In genomic region chr12:3824906-3825713, GRCm38 (mm10) we compare ENCODE assay signal across 12 mouse cellular contexts. TPM values are rescaled to one million over a fixed set of nuclear protein-coding genes. Genes with fewer than 3 reads are reported as not detected.
DNase-seq lines count a peak whose midpoint lies in the region; ATAC-seq and TF ChIP-seq lines count a peak whose summit lies in the region.
"Had no signal": no experiment of that assay in that cellular context is flagged by ENCODE, and none has a peak within 500 bp of the region (broad histone marks: within the 10 kb centered on the region; RNA-seq: fewer than 3 reads in every experiment).

No protein-coding gene starts in this region.

- no peak overlapping the region for H3K4me3 ChIP-seq in kidney, postnatal 0 days (replicated peaks; ENCODE audit: low read depth, low read length)
- peak overlapping the region; percentile 64 for H3K4me3 ChIP-seq in E14TG2a.4 (replicated peaks; ENCODE audit: low read length)
- H3K4me3 ChIP-seq in liver, embryonic 14.5 days (ENCODE audit: insufficient read depth in 1 of 2, low read depth in 2 of 2, low read length in 2 of 2), result no peak overlapping the region
- H3K4me3 ChIP-seq: forebrain, embryonic 15.5 days had no signal

- H3K27ac ChIP-seq in kidney, postnatal 0 days, result no peak overlapping the region
- no peak overlapping the region for H3K27ac ChIP-seq in liver, embryonic 14.5 days
- H3K27ac ChIP-seq: forebrain, embryonic 15.5 days had no signal

- H3K4me2 ChIP-seq in kidney, postnatal 0 days (ENCODE audit: low read length), result no peak overlapping the region
- no peak overlapping the region for H3K4me2 ChIP-seq in liver, embryonic 14.5 days (ENCODE audit: low read depth)
- H3K4me2 ChIP-seq: forebrain, embryonic 15.5 days had no signal

- no peak for TF ChIP-seq CTCF in kidney, postnatal 0 days (IDR thresholded peaks at IDR 0.05; ENCODE audit: low read depth)
- no peak for TF ChIP-seq CTCF in E14TG2a.4 (conservative IDR thresholded peaks at IDR 0.05; ENCODE audit: low read length)
- no peak for TF ChIP-seq CTCF in liver, embryonic 14.5 days (IDR thresholded peaks at IDR 0.05; ENCODE audit: low read depth)

- no peaks in the 10 kb centered on the region for H3K36me3 ChIP-seq in kidney, postnatal 0 days (ENCODE audit: insufficient read depth, low read length)
- H3K36me3 ChIP-seq in E14TG2a.4 (ENCODE audit: insufficient read depth, low read length), result no peaks in the 10 kb centered on the region
- H3K36me3 ChIP-seq in liver, embryonic 14.5 days (replicated peaks; ENCODE audit: control insufficient read depth, insufficient read depth, low read depth), result no peaks in the 10 kb centered on the region
- H3K36me3 ChIP-seq: forebrain, embryonic 15.5 days had no signal

- no peak for DNase-seq in kidney, postnatal 0 days (ENCODE audit: low spot score)
- no peak for DNase-seq in kidney, adult 8-10 months
- peak; percentile 80 for DNase-seq in Muller cell, postnatal 12 days (ENCODE audit: inconsistent ontology term)
- DNase-seq in liver, embryonic 14.5 days (ENCODE audit: low read depth in 3 of 3, low spot score in 3 of 3), result no peak
- no peak for DNase-seq in right cerebral cortex, postnatal 14 days
- no peak for DNase-seq in thymus, adult 18-20 months
- DNase-seq: heart, adult 18-20 months; kidney, adult 9 months; lung, postnatal 4 days; retina, postnatal 1 day had no signal

- WGBS in kidney, postnatal 0 days, result 62% methylated on average over 5 of the region's 5 CpGs
- 64% methylated on average over 5 of the region's 5 CpGs for WGBS in liver, embryonic 14.5 days (ENCODE audit: insufficient replicate concordance)

- H3K9me3 ChIP-seq in kidney, postnatal 0 days (replicated peaks; ENCODE audit: low read length), result no peaks in the 10 kb centered on the region
- H3K9me3 ChIP-seq in E14TG2a.4 (ENCODE audit: low read length), result no peaks in the 10 kb centered on the region
- no peaks in the 10 kb centered on the region for H3K9me3 ChIP-seq in liver, embryonic 14.5 days (ENCODE audit: control insufficient read depth, low read length)
- H3K9me3 ChIP-seq: forebrain, embryonic 15.5 days had no signal

- H3K27me3 ChIP-seq in kidney, postnatal 0 days (ENCODE audit: insufficient read depth, low read length), result no peaks in the 10 kb centered on the region
- H3K27me3 ChIP-seq in E14TG2a.4 (ENCODE audit: insufficient read depth, low read length), result peaks cover 10% of the 10 kb centered on the region; the same call in 1 of the 2 replicates
- no peaks in the 10 kb centered on the region for H3K27me3 ChIP-seq in liver, embryonic 14.5 days (ENCODE audit: control insufficient read depth, insufficient read depth, low read length)
- H3K27me3 ChIP-seq: forebrain, embryonic 15.5 days had no signal

- TF ChIP-seq EP300 in liver, embryonic 14.5 days (IDR thresholded peaks at IDR 0.05; ENCODE audit: low read depth), result no peak

- 0 out of 2 replicates have a peak, but pooled peaks have one; percentile 18 for ATAC-seq in kidney, postnatal 0 days (replicated peaks; ENCODE audit: low FRiP score, low read depth)
- ATAC-seq in liver, embryonic 14.5 days (ENCODE audit: insufficient read depth), result 0 out of 2 replicates have a peak, but pooled peaks have one; percentile 15
- ATAC-seq: forebrain, embryonic 15.5 days had no signal

- no peak overlapping the region; the same call in 1 of the 2 replicates for H3K9ac ChIP-seq in kidney, postnatal 0 days (ENCODE audit: low read depth, low read length)
- no peak overlapping the region for H3K9ac ChIP-seq in liver, embryonic 14.5 days (replicated peaks)
- H3K9ac ChIP-seq: forebrain, embryonic 15.5 days had no signal

- H3K4me1 ChIP-seq in kidney, postnatal 0 days (replicated peaks; ENCODE audit: insufficient read depth, low read length), result peaks cover 28% of the 10 kb centered on the region; the same call in 1 of the 2 replicates
- H3K4me1 ChIP-seq in E14TG2a.4 (replicated peaks; ENCODE audit: low read depth, low read length), result peaks cover 47% of the 10 kb centered on the region
- 0 out of 4 replicates have a peak, but pooled peaks cover 0 to 4% of the 10 kb centered on the region in 2 experiments for H3K4me1 ChIP-seq in liver, embryonic 14.5 days (replicated peaks; ENCODE audit: control insufficient read depth in 2 of 2, insufficient read depth in 2 of 2, low read length in 1 of 2)

RNA-seq across cellular contexts. Expression of gene Dnmt3a, which starts 19.3 kb away (rescaled TPM):
- polyA plus RNA-seq in kidney, postnatal 0 days (2015; fragmentation: Nextera tagmentation; extraction: Ambion mirVana), result 96.5 and 112 TPM in 2 replicates
- polyA plus RNA-seq in liver, embryonic 14.5 days (2012; rRNA removed), result 5.2 and 5.3 TPM in 2 replicates
- polyA plus RNA-seq in liver, embryonic 14.5 days (2014; fragmentation: Nextera tagmentation; extraction: Ambion mirVana), result 12.8 and 14.1 TPM in 2 replicates
